Mouse (Mus musculus) kidney, postnatal 36 days (tissue): ENCODE results near the gene Ddx31.

Source experiments
- DNase-seq, 2 experiments: peaks; one replicate each; pipeline ENCODE4 v3.0.0; 2021 to 2022; ENCODE audit warnings: mixed read lengths in 2 of 2

Gene Ddx31

GRCm38 (mm10) chr2:28840222-28840951 lies at the start of gene Ddx31, which contains the start of gene Gtf3c4:
Ddx31 (plus strand) TSS chr2:28840406.
Gtf3c4 (minus strand) TSS chr2:28840360.
- peak; percentile 94 to 97 for DNase-seq

DNA sequence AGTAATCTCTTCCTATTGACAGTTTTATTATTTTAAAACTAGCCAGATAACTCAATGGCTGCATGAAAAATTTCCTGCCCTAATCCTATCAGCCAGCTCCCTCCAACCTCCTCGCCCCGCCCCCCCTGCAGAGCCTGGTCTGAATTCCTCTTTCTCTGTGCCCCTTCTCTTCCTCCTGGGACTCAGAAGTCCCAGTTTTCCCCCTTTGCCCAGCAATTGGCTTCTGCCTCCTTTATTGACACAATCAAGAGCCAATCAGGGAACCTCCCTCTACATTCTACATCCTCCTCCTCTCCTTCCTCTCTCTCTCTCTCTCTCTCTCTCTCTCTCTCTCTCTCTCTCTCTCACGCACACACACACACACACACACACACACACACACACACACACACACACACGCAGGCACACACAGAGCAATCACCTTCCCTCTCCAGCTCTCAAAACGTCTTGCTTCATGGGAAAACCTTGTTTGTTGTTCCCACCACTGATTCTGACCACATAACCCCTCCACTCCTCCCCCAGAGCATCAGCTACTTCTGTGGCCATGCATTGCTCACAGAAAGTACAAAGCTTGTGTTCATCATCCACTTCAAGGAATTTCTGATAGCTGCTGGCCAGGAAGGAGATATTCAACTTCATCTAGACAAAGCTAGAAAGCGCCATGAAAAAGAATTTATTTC lies 47.1 kb upstream of the Ddx31 start:
- peak; percentile 26 to 34 for DNase-seq

DNA sequence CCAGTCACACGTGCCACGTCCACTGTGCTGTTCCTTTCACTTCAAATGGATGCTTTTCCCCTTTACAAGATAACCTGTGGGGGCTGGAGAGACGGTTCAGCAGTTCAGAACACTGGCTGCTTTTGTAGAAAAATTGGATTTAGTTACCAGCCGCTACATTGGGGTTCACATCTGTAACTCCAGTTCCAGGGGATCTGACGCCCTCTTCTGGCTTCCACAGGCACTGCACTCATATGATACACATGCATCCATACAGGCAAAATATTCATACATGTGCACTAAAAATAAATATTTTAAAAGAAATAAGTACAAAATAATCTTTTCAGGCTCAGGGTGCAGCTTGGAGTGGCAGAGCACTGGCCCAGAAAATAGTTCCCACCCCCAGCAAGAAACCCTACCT lies 45.6 kb upstream of the Ddx31 start:
- DNase-seq = no peak

- DNase-seq = no peak
Observed at GRCm38 (mm10) chr2:28796298-28796697, 43.9 kb upstream of the Ddx31 start.

DNA sequence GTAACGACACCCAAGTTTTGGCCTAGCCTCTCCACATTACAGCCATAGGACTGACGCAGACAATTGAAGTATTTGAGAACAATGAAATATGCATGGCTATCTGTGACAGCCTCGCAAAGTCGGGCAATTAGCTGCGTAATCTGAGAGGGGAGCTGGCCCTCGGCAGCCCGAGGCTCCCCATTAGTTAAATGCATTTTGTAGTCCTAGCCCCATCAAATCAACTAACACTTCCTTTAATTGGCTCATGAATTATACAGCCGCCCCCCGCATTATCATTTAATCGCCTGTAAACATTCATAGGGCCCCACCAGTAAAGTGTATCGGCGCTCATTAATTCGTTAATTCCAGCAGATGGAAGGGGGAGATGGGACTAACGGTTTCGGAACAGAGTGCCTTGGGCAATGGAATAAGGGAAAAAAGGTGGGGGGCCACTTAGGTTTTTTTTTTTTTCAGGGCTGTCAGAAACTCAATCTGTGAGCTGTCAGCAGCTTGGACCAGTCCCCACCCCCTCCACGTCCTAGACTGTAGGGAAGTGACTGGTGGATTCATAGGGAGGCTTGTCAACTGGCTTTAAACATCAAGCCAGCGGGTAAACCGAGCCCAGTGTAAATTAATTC lies 42.6 kb upstream of the Ddx31 start:
- no peak for DNase-seq

GRCm38 (mm10) chr2:28798390-28798789 lies 41.8 kb upstream of the Ddx31 start:
- DNase-seq = peak in 1 of 2 experiments; percentile 5

GRCm38 (mm10) chr2:28799575-28799974 lies 40.6 kb upstream of the Ddx31 start:
- no peak for DNase-seq

GRCm38 (mm10) chr2:28803406-28803805 lies 36.8 kb upstream of the Ddx31 start:
- DNase-seq = no peak

DNA sequence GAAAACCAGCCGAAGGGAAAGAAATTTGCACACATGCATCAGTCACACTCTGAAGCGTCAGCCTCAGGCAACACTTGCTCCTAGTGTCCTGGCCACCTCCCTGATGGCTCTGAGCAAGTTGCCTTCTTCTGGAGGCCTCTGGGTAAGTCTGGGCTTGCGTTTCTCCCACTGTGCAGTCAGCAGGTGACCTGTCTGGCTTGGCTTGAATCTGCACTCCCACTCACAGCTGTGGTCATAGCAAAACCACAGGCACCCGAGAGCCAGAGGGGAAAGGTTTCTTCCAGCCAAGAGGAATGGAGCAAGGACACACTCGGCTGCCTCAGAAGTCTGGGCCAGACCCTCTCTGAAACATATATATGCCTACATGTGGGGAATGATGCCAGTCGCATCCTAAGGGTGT lies 31.4 kb upstream of the Ddx31 start:
- no peak for DNase-seq

GRCm38 (mm10) chr2:28810260-28811013 lies 29.8 kb upstream of the Ddx31 start:
- no peak for DNase-seq

- DNase-seq = peak; percentile 24 to 29
Observed at GRCm38 (mm10) chr2:28818866-28819265, 21.3 kb upstream of the Ddx31 start.

DNA sequence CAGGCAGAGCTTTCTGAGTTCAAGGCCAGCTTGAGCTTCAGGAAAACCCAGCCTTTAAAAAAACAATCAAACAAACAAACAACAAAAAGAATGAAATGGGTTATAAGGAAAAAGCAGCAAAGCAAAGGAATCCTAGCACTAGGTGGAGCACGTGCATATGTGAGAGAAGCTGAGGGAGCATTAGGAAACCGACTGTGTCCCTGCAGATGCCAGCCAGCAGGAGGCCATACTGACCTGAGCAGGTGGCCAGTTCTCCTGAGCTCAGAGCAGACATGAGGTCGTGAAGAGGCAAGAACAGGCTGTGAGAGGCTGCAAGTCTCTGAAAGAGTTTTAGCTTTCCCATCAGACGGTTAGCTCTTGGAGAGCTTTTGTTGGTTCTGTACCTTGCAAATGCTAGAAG lies 10.9 kb upstream of the Ddx31 start:
- DNase-seq = peak; percentile 27 to 59

- DNase-seq = no peak
Observed at GRCm38 (mm10) chr2:28836181-28836940, 3.8 kb upstream of the Ddx31 start.

GRCm38 (mm10) chr2:28839501-28840221 lies 545 bp upstream of the Ddx31 start:
- DNase-seq = peak in 1 of 2 experiments; percentile 35

DNA sequence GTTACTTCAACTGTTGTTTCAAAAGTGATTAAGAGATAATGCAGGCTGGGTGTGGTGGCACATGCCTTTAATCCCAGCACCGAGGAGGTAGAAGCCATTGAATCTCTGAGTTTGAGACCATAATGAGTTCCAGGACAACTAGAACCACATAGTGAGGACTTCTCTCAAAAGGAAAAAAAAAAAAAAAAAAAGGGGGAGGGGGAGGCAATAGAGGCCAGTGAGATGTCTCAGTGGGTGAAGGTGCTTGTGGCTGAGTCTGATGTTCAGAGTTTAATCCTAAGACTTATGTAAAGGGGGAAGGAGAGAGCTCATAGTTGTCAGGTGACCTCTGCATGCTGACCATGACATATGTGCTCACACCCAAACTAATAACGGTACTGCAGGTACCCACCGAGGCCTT lies 1.8 kb downstream of the Ddx31 start:
- no peak for DNase-seq

DNA sequence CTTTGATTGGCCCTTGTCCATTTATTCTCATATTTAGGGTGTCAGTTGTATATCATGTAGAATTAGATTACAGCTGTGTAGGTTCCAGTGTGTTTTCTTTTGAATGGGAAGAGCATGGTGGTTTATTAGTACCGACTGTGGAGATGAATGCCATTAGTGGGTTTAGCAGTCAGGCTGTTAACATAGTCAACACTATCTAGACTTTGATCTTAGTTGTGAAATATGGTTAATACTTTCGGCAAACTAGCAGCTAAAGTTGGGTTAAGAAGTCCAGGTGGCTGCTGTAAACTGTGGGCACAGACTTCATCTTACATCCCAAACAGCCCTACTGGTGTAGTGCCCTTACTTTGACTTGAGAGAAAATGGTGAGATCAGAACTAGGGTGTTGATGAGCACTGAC lies 8.7 kb downstream of the Ddx31 start:
- DNase-seq = no peak

DNA sequence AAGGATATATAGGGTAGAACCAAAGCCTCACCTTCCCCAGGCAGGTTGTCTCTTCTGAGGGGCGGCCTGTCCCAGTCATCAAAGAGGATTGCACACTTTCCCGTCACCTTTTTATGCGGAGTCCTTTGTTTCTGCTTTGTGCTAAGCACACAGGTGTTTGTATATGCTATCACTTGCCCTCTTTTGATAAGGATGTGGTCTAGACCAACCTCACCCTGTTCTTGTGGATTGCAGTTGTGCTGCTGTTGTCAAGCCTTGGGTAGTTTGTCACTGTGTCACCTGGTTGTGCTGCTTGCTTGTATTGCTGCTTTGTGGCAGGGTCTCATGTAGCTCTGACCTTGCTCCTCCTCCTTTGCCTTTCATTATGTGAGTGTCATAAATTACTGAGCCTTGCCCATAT lies 12.4 kb downstream of the Ddx31 start:
- no peak for DNase-seq

DNA sequence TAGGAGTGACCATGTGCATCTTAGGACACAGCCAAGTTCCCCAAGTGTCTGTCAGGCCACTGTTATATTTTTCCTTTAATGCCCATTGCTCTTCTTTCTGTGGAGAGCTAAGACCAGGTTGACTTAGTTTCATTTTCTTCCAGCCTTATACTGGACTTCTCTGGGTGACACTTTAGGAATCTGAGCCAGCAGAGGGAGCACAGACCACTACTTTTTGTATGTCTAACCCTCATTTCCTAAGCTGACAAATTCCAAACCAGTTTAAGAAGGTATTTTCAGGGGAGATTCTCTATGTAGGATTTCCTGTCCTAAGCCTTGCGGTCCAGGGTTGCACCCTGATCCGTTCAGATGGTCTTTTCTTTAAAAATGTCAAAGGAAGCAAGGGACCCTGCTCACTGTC lies 15.6 kb downstream of the Ddx31 start:
- peak in 1 of 2 experiments; percentile 24 for DNase-seq

DNA sequence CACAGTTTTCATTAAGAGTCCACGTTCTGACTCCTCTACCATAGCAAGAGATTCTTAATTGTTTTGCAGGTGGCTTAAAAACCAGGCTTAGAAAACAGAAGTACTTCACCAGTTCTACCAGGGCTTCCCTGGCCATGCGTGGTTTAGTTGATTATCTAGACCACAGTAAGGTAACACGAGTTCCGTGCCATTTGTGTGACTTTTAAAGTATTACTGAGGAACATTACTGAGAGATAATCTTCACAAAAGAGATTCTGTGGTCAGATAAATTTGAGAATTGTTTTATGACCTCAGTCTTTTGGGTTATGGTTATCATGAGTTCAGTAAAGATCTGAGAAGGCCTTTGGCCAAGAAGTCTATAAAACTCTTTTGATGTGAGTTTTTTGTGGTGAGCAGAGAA lies 19.1 kb downstream of the Ddx31 start:
- DNase-seq = no peak

- DNase-seq = no peak
Observed at GRCm38 (mm10) chr2:28860678-28861423, 20.6 kb downstream of the Ddx31 start.

GRCm38 (mm10) chr2:28863857-28864256 lies 23.7 kb downstream of the Ddx31 start:
- DNase-seq = peak in 1 of 2 experiments; percentile 16
